Mouse (Mus musculus) stomach, embryonic 16.5 days (tissue): ENCODE data around the gene Cyp2c68. TPM values are rescaled to one million over a fixed set of nuclear protein-coding genes. Genes with fewer than 3 reads are reported as not detected.

Source experiments
- polyA plus RNA-seq: library from polyadenylated mRNA; unstranded; fragments of >200 nt; fragmentation: Nextera tagmentation; extraction: Ambion mirVana; gene quantifications from 2 replicates; pipeline ENCODE4 v1.2.1, GENCODE M21; 2015

The Cyp2c68 gene
- polyA plus RNA-seq, 1 experiment from 2014 or later: 17.7 TPM

Other genes with a start within 250 kb of the Cyp2c68 start
- not detected in 2 replicates for gene Cyp2c39, start 230.2 kb downstream of the Cyp2c68 start, polyA plus RNA-seq
- gene Cyp2c67, start 92.0 kb downstream of the Cyp2c68 start, polyA plus RNA-seq: 0.19 and 0.21 TPM in 2 replicates
- gene Cyp2c40, start 71.8 kb upstream of the Cyp2c68 start, polyA plus RNA-seq: not detected in 2 replicates
- not detected in 2 replicates for gene Cyp2c69, start 145.7 kb upstream of the Cyp2c68 start, polyA plus RNA-seq